Mouse (Mus musculus) forebrain, embryonic 13.5 days (tissue): ENCODE measurements around the gene Setd5. TPM values are rescaled to one million over a fixed set of nuclear protein-coding genes. Genes with fewer than 3 reads are reported as not detected.

Experiments
- ATAC-seq: fragments of 200-750 bp; cut with Nextera tagmentation; 2 replicates; pipeline ENCODE4 v1.8.0; 2017
- H3K27ac ChIP-seq: fragments of 300-500 bp; sonication (generic); 2 replicates; pipeline ENCODE4 v1.5.1; 2015; ENCODE audit warnings: inconsistent platforms, mild to moderate bottlenecking, moderate library complexity
- H3K27me3 ChIP-seq: fragments of 300-500 bp; sonication (generic); 2 replicates; pipeline ENCODE4 v1.6.1; 2015; ENCODE audit warnings: mild to moderate bottlenecking, inconsistent platforms
- H3K36me3 ChIP-seq: fragments of 300-500 bp; sonication (generic); 2 replicates; pipeline ENCODE4 v1.6.1; 2015; ENCODE audit warnings: mild to moderate bottlenecking, inconsistent platforms; ENCODE audit not compliant: poor library complexity, severe bottlenecking
- H3K4me1 ChIP-seq: fragments of 300-500 bp; sonication (generic); 2 replicates; pipeline ENCODE4 v1.6.1; 2015; ENCODE audit warnings: inconsistent platforms
- H3K4me2 ChIP-seq: fragments of 300-500 bp; sonication (generic); 2 replicates; pipeline ENCODE4 v1.6.1; 2015; ENCODE audit warnings: inconsistent platforms, mild to moderate bottlenecking, moderate library complexity
- H3K4me3 ChIP-seq: fragments of 300-500 bp; sonication (generic); 2 replicates; pipeline ENCODE4 v1.5.1; 2015; ENCODE audit warnings: mild to moderate bottlenecking, inconsistent platforms
- H3K9ac ChIP-seq: fragments of 300-500 bp; sonication (generic); 2 replicates; pipeline ENCODE4 v1.6.1; 2015; ENCODE audit warnings: mild to moderate bottlenecking, inconsistent platforms
- H3K9me3 ChIP-seq: fragments of 300-500 bp; sonication (generic); replicated peaks from 2 replicates; pipeline ENCODE4 v1.6.1; 2016; ENCODE audit warnings: inconsistent platforms
- WGBS: fragments of 180-500 bp; shearing (Covaris S2); methylation state at CpG from one replicate; pipeline ENCODE4 v1.1.7; 2015; 5-methylcytosine and 5-hydroxymethylcytosine counted together
- polyA plus RNA-seq: library from polyadenylated mRNA; unstranded; fragments of >200 nt; fragmentation: Nextera tagmentation; extraction: Ambion mirVana; gene quantifications from 2 replicates; pipeline ENCODE4 v1.2.1, GENCODE M21; 2015

Gene Setd5
- polyA plus RNA-seq, 1 experiment from 2014 or later: 56.9 TPM

GRCm38 (mm10) chr6:113156064-113156463 lies 78.9 kb downstream of the Setd5 start:
- no peak overlapping the region for H3K9ac ChIP-seq
- H3K4me1 ChIP-seq: no peaks in the 10 kb centered on the region
- peaks cover 64% of the 10 kb centered on the region for H3K36me3 ChIP-seq
- no peaks in the 10 kb centered on the region for H3K27me3 ChIP-seq
- 96% methylated on average over 4 of the region's 4 CpGs for WGBS
- H3K27ac ChIP-seq: no peak overlapping the region
- ATAC-seq: no peak
- no peak overlapping the region for H3K4me3 ChIP-seq
- no peak overlapping the region for H3K4me2 ChIP-seq
- no peaks in the 10 kb centered on the region for H3K9me3 ChIP-seq

GRCm38 (mm10) chr6:113160106-113160505 lies 82.9 kb downstream of the Setd5 start:
- no peak overlapping the region for H3K27ac ChIP-seq
- no peaks in the 10 kb centered on the region for H3K27me3 ChIP-seq
- no peaks in the 10 kb centered on the region for H3K9me3 ChIP-seq
- WGBS: 97% methylated on average over 10 of the region's 10 CpGs
- no peak for ATAC-seq
- no peak overlapping the region for H3K4me3 ChIP-seq
- no peak overlapping the region for H3K9ac ChIP-seq
- H3K36me3 ChIP-seq: peaks cover 23% of the 10 kb centered on the region
- H3K4me2 ChIP-seq: no peak overlapping the region
- H3K4me1 ChIP-seq: no peaks in the 10 kb centered on the region

- no peak overlapping the region for H3K4me2 ChIP-seq
- no peaks in the 10 kb centered on the region for H3K27me3 ChIP-seq
- no peaks in the 10 kb centered on the region for H3K9me3 ChIP-seq
- H3K4me1 ChIP-seq: peaks cover 5% of the 10 kb centered on the region
- no peak overlapping the region for H3K9ac ChIP-seq
- no peak overlapping the region for H3K4me3 ChIP-seq
- H3K27ac ChIP-seq: no peak overlapping the region
- WGBS: 96% methylated on average over 1 of the region's 1 CpGs
- no peak for ATAC-seq
- 0 out of 2 replicates have a peak, but pooled peaks cover 9% of the 10 kb centered on the region for H3K36me3 ChIP-seq
Measured at GRCm38 (mm10) chr6:113161982-113162381, 84.8 kb downstream of the Setd5 start.

- H3K27ac ChIP-seq: no peak overlapping the region
- no peaks in the 10 kb centered on the region for H3K9me3 ChIP-seq
- no peak for ATAC-seq
- H3K4me2 ChIP-seq: no peak overlapping the region
- peaks cover 9% of the 10 kb centered on the region for H3K4me1 ChIP-seq
- 0 out of 2 replicates have a peak, but pooled peaks cover 5% of the 10 kb centered on the region for H3K36me3 ChIP-seq
- H3K4me3 ChIP-seq: no peak overlapping the region
- no peaks in the 10 kb centered on the region for H3K27me3 ChIP-seq
- no peak overlapping the region for H3K9ac ChIP-seq
Measured at GRCm38 (mm10) chr6:113163513-113163912, 86.3 kb downstream of the Setd5 start.

GRCm38 (mm10) chr6:113166661-113167251 lies 89.6 kb downstream of the Setd5 start:
- H3K4me2 ChIP-seq: no peak overlapping the region
- no peak overlapping the region for H3K9ac ChIP-seq
- 73% methylated on average over 17 of the region's 17 CpGs for WGBS
- ATAC-seq: peak; percentile 45
- no peak overlapping the region for H3K27ac ChIP-seq
- H3K4me1 ChIP-seq: peaks cover 9% of the 10 kb centered on the region
- no peaks in the 10 kb centered on the region for H3K9me3 ChIP-seq
- peaks cover 16% of the 10 kb centered on the region for H3K36me3 ChIP-seq
- H3K4me3 ChIP-seq: no peak overlapping the region
- no peaks in the 10 kb centered on the region for H3K27me3 ChIP-seq

GRCm38 (mm10) chr6:113168316-113168975 lies 91.3 kb downstream of the Setd5 start:
- H3K27me3 ChIP-seq: no peaks in the 10 kb centered on the region
- peaks cover 9% of the 10 kb centered on the region for H3K4me1 ChIP-seq
- no peak for ATAC-seq
- H3K27ac ChIP-seq: no peak overlapping the region
- H3K4me3 ChIP-seq: no peak overlapping the region
- no peak overlapping the region for H3K4me2 ChIP-seq
- 90% methylated on average over 7 of the region's 7 CpGs for WGBS
- no peak overlapping the region for H3K9ac ChIP-seq
- H3K36me3 ChIP-seq: peaks cover 20% of the 10 kb centered on the region
- H3K9me3 ChIP-seq: no peaks in the 10 kb centered on the region

GRCm38 (mm10) chr6:113169852-113170251 lies 92.7 kb downstream of the Setd5 start:
- H3K27me3 ChIP-seq: no peaks in the 10 kb centered on the region
- no peaks in the 10 kb centered on the region for H3K9me3 ChIP-seq
- peaks cover 26% of the 10 kb centered on the region for H3K36me3 ChIP-seq
- no peak overlapping the region for H3K27ac ChIP-seq
- no peak overlapping the region for H3K4me2 ChIP-seq
- peaks cover 9% of the 10 kb centered on the region for H3K4me1 ChIP-seq
- H3K9ac ChIP-seq: no peak overlapping the region
- no peak for ATAC-seq
- no peak overlapping the region for H3K4me3 ChIP-seq
- WGBS: 83% methylated on average over 3 of the region's 3 CpGs

- Histone ChIP-seq H3K4me2 (no peak overlapping the region), H3K4me1 (peaks cover 9% of the 10 kb centered on the region), H3K9ac (no peak overlapping the region), H3K27me3 (no peaks in the 10 kb centered on the region), H3K36me3 (peaks cover 32% of the 10 kb centered on the region), H3K4me3 (no peak overlapping the region), H3K9me3 (no peaks in the 10 kb centered on the region), H3K27ac (no peak overlapping the region)
- ATAC-seq: no peak
- 93% methylated on average over 8 of the region's 8 CpGs for WGBS
Measured at GRCm38 (mm10) chr6:113170651-113171050, 93.5 kb downstream of the Setd5 start.

GRCm38 (mm10) chr6:113172011-113172410 lies 94.8 kb downstream of the Setd5 start:
- Histone ChIP-seq H3K4me2 (no peak overlapping the region), H3K9me3 (no peaks in the 10 kb centered on the region), H3K36me3 (peaks cover 41% of the 10 kb centered on the region), H3K4me1 (peaks cover 4% of the 10 kb centered on the region), H3K4me3 (no peak overlapping the region), H3K27me3 (no peaks in the 10 kb centered on the region), H3K27ac (no peak overlapping the region), H3K9ac (no peak overlapping the region)
- no peak for ATAC-seq

- Histone ChIP-seq H3K4me2 (no peak overlapping the region), H3K27ac (no peak overlapping the region), H3K9me3 (no peaks in the 10 kb centered on the region), H3K27me3 (no peaks in the 10 kb centered on the region), H3K4me3 (no peak overlapping the region), H3K4me1 (no peaks in the 10 kb centered on the region), H3K36me3 (peaks cover 41% of the 10 kb centered on the region), H3K9ac (no peak overlapping the region)
- WGBS: 58% methylated on average over 1 of the region's 1 CpGs
- ATAC-seq: 0 out of 2 replicates have a peak, but pooled peaks have one; percentile 16
Measured at GRCm38 (mm10) chr6:113172568-113172967, 95.4 kb downstream of the Setd5 start.

- peaks cover 19% of the 10 kb centered on the region for H3K4me1 ChIP-seq
- ATAC-seq: no peak
- H3K27ac ChIP-seq: no peak overlapping the region
- 98% methylated on average over 3 of the region's 3 CpGs for WGBS
- no peaks in the 10 kb centered on the region for H3K27me3 ChIP-seq
- no peak overlapping the region for H3K4me3 ChIP-seq
- peaks cover 36% of the 10 kb centered on the region for H3K36me3 ChIP-seq
- H3K9me3 ChIP-seq: no peaks in the 10 kb centered on the region
- no peak overlapping the region for H3K4me2 ChIP-seq
- no peak overlapping the region for H3K9ac ChIP-seq
Measured at GRCm38 (mm10) chr6:113175469-113175868, 98.3 kb downstream of the Setd5 start.

- 92% methylated on average over 8 of the region's 8 CpGs for WGBS
- H3K27ac ChIP-seq: no peak overlapping the region
Measured at GRCm38 (mm10) chr6:113176613-113177012, 99.4 kb downstream of the Setd5 start.

More at GRCm38 (mm10) chr6:113176613-113177012, 99.4 kb downstream of the Setd5 start:
- Histone ChIP-seq H3K36me3 (peaks cover 25% of the 10 kb centered on the region), H3K4me1 (peaks cover 19% of the 10 kb centered on the region), H3K27me3 (no peaks in the 10 kb centered on the region), H3K4me3 (no peak overlapping the region), H3K9me3 (no peaks in the 10 kb centered on the region), H3K9ac (no peak overlapping the region), H3K4me2 (no peak overlapping the region)
- ATAC-seq: no peak
